Comparison of ENCODE assay signal across 9 mouse cellular contexts in genomic region chr9:51006846-51007245, GRCm38 (mm10). TPM values are rescaled to one million over a fixed set of nuclear protein-coding genes. Genes with fewer than 3 reads are reported as not detected.
DNase-seq lines count a peak whose midpoint lies in the region; ATAC-seq and TF ChIP-seq lines count a peak whose summit lies in the region.
"Had no signal": no experiment of that assay in that cellular context is flagged by ENCODE, and none has a peak within 500 bp of the region (broad histone marks: within the 10 kb centered on the region; RNA-seq: fewer than 3 reads in every experiment).

No protein-coding gene starts in this region.

- peak; percentile 71 for TF ChIP-seq CTCF in heart, postnatal 0 days (IDR thresholded peaks at IDR 0.05; ENCODE audit: low read depth)

- H3K4me3 ChIP-seq in intestine, embryonic 14.5 days (ENCODE audit: low read depth, low read length) = no peak overlapping the region
- no peak overlapping the region for H3K4me3 ChIP-seq in intestine, embryonic 15.5 days (replicated peaks)
- H3K4me3 ChIP-seq in embryonic facial prominence, embryonic 12.5 days = no peak overlapping the region
- H3K4me3 ChIP-seq in heart, postnatal 0 days (ENCODE audit: low read depth, low read length) = 0 out of 2 replicates have a peak overlapping the region, but pooled peaks have one; percentile 11

- H3K9me3 ChIP-seq in intestine, embryonic 14.5 days (ENCODE audit: control insufficient read depth, low read length) = no peaks in the 10 kb centered on the region
- H3K9me3 ChIP-seq in intestine, embryonic 15.5 days = no peaks in the 10 kb centered on the region
- H3K9me3 ChIP-seq in embryonic facial prominence, embryonic 12.5 days = no peaks in the 10 kb centered on the region
- H3K9me3 ChIP-seq in heart, postnatal 0 days (replicated peaks; ENCODE audit: control insufficient read depth, low read length) = no peaks in the 10 kb centered on the region

- intact Hi-C loops in left cerebral cortex, postnatal 10 days (cut with DNase I) = loop anchor here (5.0 kb wide), 1 partner anchor 110 kb away; no protein-coding TSS in a partner anchor

- DNase-seq in intestine, embryonic 14.5 days (ENCODE audit: low spot score) = peak; percentile 63
- peak; percentile 75 for DNase-seq in adrenal gland, postnatal 14 days
- DNase-seq in heart, postnatal 0 days (ENCODE audit: low spot score) = peak; percentile 63
- peak; percentile 17 to 60 for DNase-seq in left cerebral cortex, postnatal 10 days (ENCODE audit: extremely low spot score in 1 of 2, low spot score in 2 of 2)
- DNase-seq in mesoderm, embryonic 11.5 days (ENCODE audit: low read depth, low spot score) = peak; percentile 66
- peak; percentile 64 to 86 for DNase-seq in spleen, postnatal 10 days (ENCODE audit: low spot score in 2 of 2)

- TF ChIP-seq EP300 in heart, postnatal 0 days (IDR thresholded peaks at IDR 0.05; ENCODE audit: low read depth) = no peak

- 13% methylated on average over 4 of the region's 4 CpGs for WGBS in intestine, embryonic 14.5 days
- WGBS in intestine, embryonic 15.5 days = 13% methylated on average over 4 of the region's 4 CpGs
- WGBS in embryonic facial prominence, embryonic 12.5 days = 4% methylated on average over 4 of the region's 4 CpGs
- 4% methylated on average over 4 of the region's 4 CpGs for WGBS in heart, postnatal 0 days

- H3K4me2 ChIP-seq in intestine, embryonic 14.5 days (ENCODE audit: low read length) = peak overlapping the region; percentile 58; the same call in 1 of the 2 replicates
- no peak overlapping the region for H3K4me2 ChIP-seq in intestine, embryonic 15.5 days (replicated peaks)
- 0 out of 2 replicates have a peak overlapping the region, but pooled peaks have one; percentile 81 for H3K4me2 ChIP-seq in embryonic facial prominence, embryonic 12.5 days (replicated peaks)
- peak overlapping the region; percentile 94; the same call in 1 of the 2 replicates for H3K4me2 ChIP-seq in heart, postnatal 0 days (ENCODE audit: low read depth, low read length)

- peaks cover 14% of the 10 kb centered on the region for H3K4me1 ChIP-seq in intestine, embryonic 14.5 days (replicated peaks; ENCODE audit: control insufficient read depth, insufficient read depth, low read length)
- peaks cover 3% of the 10 kb centered on the region; the same call in 1 of the 2 replicates for H3K4me1 ChIP-seq in intestine, embryonic 15.5 days (replicated peaks)
- peaks cover 6% of the 10 kb centered on the region; the same call in 1 of the 2 replicates for H3K4me1 ChIP-seq in embryonic facial prominence, embryonic 12.5 days
- H3K4me1 ChIP-seq in heart, postnatal 0 days (ENCODE audit: control insufficient read depth, insufficient read depth) = peaks cover 16% of the 10 kb centered on the region

- no peaks in the 10 kb centered on the region for H3K36me3 ChIP-seq in intestine, embryonic 14.5 days (ENCODE audit: control insufficient read depth, insufficient read depth, low read length)
- H3K36me3 ChIP-seq in intestine, embryonic 15.5 days = no peaks in the 10 kb centered on the region
- no peaks in the 10 kb centered on the region for H3K36me3 ChIP-seq in embryonic facial prominence, embryonic 12.5 days
- H3K36me3 ChIP-seq in heart, postnatal 0 days (replicated peaks; ENCODE audit: control insufficient read depth, insufficient read depth, low read length) = no peaks in the 10 kb centered on the region

- no peaks in the 10 kb centered on the region for H3K27me3 ChIP-seq in intestine, embryonic 14.5 days (replicated peaks; ENCODE audit: control insufficient read depth, insufficient read depth, low read length)
- H3K27me3 ChIP-seq in intestine, embryonic 15.5 days (replicated peaks) = no peaks in the 10 kb centered on the region
- no peaks in the 10 kb centered on the region for H3K27me3 ChIP-seq in embryonic facial prominence, embryonic 12.5 days
- H3K27me3 ChIP-seq in heart, postnatal 0 days (ENCODE audit: control insufficient read depth, insufficient read depth, low read length) = no peaks in the 10 kb centered on the region

- H3K27ac ChIP-seq in intestine, embryonic 14.5 days (ENCODE audit: low read depth) = no peak overlapping the region
- H3K27ac ChIP-seq in intestine, embryonic 15.5 days = no peak overlapping the region
- no peak overlapping the region for H3K27ac ChIP-seq in embryonic facial prominence, embryonic 12.5 days
- no peak overlapping the region for H3K27ac ChIP-seq in heart, postnatal 0 days (ENCODE audit: low read depth)

- no peak overlapping the region for H3K9ac ChIP-seq in intestine, embryonic 14.5 days (ENCODE audit: low read length)
- no peak overlapping the region for H3K9ac ChIP-seq in intestine, embryonic 15.5 days
- H3K9ac ChIP-seq in embryonic facial prominence, embryonic 12.5 days = no peak overlapping the region
- H3K9ac ChIP-seq in heart, postnatal 0 days (replicated peaks; ENCODE audit: low read depth, low read length) = no peak overlapping the region

- ATAC-seq in intestine, embryonic 14.5 days (replicated peaks; ENCODE audit: low FRiP score, low TSS enrichment, low read depth) = no peak
- ATAC-seq in intestine, embryonic 15.5 days = no peak
- no peak for ATAC-seq in embryonic facial prominence, embryonic 12.5 days (ENCODE audit: insufficient number of reproducible peaks, insufficient read depth, low FRiP score, low TSS enrichment)
- no peak for ATAC-seq in heart, postnatal 0 days (ENCODE audit: insufficient read depth, low read depth)

RNA-seq across cellular contexts. Expression of gene Sik2, which starts 2.0 kb away (rescaled TPM):
- polyA plus RNA-seq in intestine, embryonic 14.5 days (2014; fragmentation: Nextera tagmentation; extraction: Ambion mirVana) = 16.6 and 16.9 TPM in 2 replicates
- 13.0 and 14.6 TPM in 2 replicates for polyA plus RNA-seq in intestine, embryonic 15.5 days (2015; fragmentation: Nextera tagmentation; extraction: Ambion mirVana)
- total RNA-seq in adrenal gland, postnatal 14 days (2021) = 137 and 141 TPM in 2 replicates
- 16.1 and 17.9 TPM in 2 replicates for polyA plus RNA-seq in embryonic facial prominence, embryonic 12.5 days (2016; fragmentation: Nextera tagmentation; extraction: Ambion mirVana)
- 23.9 and 40.9 TPM in 2 replicates for total RNA-seq in heart, postnatal 0 days (2014; rRNA removed; ENCODE audit: low replicate concordance)
- polyA plus RNA-seq in heart, postnatal 0 days (2015; fragmentation: Nextera tagmentation; extraction: Ambion mirVana) = 7.0 and 9.1 TPM in 2 replicates
- total RNA-seq in left cerebral cortex, postnatal 10 days (2021) = 10 to 100 TPM; 48.8 to 49.8 TPM

RNA-seq across cellular contexts. Expression of gene Btg4, which starts 53.9 kb away (rescaled TPM):
- polyA plus RNA-seq in intestine, embryonic 14.5 days (2014; fragmentation: Nextera tagmentation; extraction: Ambion mirVana) = not detected in 2 replicates
- polyA plus RNA-seq in intestine, embryonic 15.5 days (2015; fragmentation: Nextera tagmentation; extraction: Ambion mirVana) = not detected in 2 replicates
- not detected in 2 replicates for total RNA-seq in adrenal gland, postnatal 14 days (2021)
- polyA plus RNA-seq in embryonic facial prominence, embryonic 12.5 days (2016; fragmentation: Nextera tagmentation; extraction: Ambion mirVana) = not detected in 2 replicates
- total RNA-seq in heart, postnatal 0 days (2014; rRNA removed; ENCODE audit: low replicate concordance) = not detected in 2 replicates
- not detected in 2 replicates for polyA plus RNA-seq in heart, postnatal 0 days (2015; fragmentation: Nextera tagmentation; extraction: Ambion mirVana)
- not detected for total RNA-seq in left cerebral cortex, postnatal 10 days (2021)
- total RNA-seq: adrenal gland, postnatal 4 days had no signal
